Mouse (Mus musculus) cerebellum, postnatal 25 days (tissue): ENCODE data around the gene Il31.
A peak's percentile ranks its signal among the peaks of the same experiment; 100 is the strongest.

Experiments
- DNase-seq, 2 experiments: peaks; one replicate each; pipeline ENCODE4 v3.0.0; 2021; ENCODE audit warnings: mixed read lengths in 2 of 2

Il31 gene

DNA sequence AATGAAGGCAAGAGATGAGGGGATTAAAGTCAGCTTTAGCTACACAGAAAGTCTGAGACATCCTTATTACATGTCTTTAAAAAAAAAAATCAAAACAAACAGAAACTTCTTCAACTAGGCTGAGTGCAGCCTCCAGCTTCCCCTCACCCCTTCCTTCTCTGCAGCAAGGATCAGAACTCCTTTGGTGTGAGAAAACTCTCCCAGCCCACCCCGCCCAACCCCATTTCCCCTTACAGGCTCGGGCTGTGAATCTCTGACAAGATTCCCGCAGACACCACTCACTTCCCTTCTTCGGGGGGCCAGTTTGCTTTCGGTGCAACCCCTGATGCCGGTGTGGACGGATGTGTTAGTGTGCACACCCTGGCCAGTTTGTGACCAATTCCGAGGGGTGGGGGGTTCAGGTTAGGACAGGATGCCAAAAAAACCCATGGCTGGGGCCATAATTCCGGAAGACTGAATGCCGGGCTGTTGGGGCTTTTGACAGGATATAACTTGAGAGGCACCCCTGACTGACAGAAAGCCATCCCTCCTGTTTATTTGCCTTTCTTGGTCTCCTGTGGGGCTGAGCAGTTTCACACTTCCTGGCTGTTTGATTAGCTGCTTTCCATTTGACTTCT is 18.4 kb downstream of the Il31 start:
- DNase-seq = no peak

DNA sequence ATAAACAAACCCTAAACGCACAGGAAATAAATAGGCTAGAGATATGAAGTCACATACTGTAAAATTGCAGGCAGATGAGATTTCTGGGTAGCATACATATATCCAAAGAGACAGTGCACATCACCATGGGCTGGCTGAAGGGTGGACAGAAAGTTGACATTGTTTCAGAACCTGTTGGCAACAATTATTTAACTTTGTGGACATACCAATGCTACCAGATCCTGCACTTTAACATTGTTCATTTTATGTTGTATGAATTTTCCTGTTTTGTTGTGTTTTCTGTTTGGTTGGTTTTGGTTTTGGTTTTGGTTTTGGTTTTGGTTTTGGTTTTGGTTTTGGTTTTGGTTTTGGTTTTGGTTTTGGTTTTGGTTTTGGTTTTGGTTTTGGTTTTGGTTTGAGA is 24.7 kb downstream of the Il31 start:
- no peak for DNase-seq

DNA sequence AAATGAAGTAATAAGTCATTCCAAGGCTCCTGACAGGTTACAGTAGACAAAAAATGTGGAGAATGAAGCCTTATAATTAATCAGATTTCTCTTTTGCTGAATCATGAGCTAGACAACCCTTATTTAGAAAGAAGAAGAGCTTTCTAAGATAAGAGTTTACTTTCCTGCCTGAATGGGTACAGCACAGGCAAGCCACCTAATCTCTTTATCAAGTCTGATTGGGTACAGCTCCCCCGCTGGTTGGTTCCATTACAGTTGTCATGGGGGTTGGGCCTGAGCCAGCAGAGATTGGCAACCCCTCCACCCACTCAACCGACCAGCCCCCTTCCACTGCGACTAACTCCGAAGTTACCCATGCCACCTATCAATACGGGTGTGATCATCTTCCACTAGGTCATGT is 27.9 kb downstream of the Il31 start:
- no peak for DNase-seq

DNA sequence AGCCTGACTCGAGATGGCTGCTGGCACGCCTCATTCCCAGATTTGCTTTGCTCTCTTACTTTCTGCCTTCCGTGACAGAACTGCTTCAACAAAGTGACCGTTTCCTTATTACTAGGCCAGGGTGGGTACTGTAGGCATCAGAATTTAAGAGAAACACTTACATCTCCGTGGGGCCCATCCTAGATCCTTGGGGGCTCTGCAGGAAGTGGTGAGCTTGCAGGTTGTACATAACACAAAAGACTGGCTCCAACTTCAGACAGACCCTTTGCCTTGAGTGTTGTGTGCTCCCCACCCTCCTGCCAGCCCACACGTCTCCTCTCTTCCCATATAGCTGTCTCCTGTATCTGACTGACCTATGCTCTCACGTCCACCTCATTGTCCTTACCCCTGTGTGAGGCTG is 37.4 kb downstream of the Il31 start:
- DNase-seq = no peak

DNA sequence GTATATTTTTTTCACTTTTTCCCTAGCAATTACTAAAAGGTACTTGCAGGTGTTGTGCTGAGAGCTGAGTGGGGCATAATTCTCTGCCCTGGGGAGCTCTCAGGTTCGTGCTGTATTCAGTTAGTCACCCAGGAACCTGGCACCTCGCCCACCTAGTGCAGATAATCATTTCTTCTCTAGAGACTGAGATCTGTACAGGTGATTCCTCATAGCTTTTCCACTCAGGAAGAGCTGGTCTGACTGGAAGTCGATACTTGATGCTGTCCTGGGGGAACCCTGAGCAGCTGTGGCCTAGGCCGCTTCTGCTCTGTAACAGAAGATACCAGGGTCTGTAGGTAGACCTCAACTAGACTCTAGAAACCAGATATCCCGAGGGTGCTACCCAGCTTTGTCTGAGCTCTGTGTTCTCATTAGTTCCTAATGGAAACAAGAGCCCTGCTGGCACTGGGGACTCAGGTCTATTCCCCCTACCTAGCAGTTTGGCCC is 44.4 kb downstream of the Il31 start:
- DNase-seq = peak in 1 of 2 experiments; percentile 47

DNA sequence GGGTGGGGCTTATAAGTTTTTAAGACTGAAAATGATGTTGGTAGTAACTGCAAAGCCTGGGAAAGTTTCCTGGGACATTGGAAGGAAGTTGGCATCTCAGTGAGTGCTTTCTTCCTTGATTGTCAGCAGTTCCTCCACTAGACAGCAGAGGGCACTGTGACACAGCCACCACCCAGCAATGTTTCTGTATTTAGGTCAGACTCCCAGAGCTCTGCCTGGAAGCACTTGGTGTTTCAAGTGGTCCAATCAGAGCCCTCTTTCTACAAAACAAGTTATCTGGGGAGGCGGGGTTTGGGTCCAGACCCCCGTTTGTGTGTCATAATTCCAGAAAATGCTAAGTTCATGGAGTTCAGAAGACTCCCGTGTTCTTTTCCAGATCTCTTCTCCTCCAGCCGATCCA is 45.2 kb downstream of the Il31 start:
- peak; percentile 79 to 83 for DNase-seq

DNA sequence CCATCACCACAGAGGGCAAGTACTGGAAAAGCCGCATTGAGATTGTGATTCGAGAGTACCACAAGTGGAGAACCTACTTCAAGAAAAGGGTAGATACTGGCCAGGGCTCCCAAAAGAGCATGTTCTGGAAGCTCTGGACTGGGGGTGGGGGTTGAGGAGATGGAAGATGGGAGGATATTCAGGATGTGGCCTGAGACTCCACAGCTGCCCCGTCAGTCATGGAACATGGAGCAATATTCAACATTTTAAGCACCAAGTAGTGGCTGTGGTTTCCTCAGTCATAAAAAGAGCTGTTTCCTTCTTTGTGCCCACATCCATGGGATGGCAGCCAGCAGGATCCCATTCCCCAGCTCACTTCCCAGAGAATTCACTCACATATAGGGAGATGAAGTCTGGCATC is 47.0 kb downstream of the Il31 start:
- DNase-seq = no peak

DNA sequence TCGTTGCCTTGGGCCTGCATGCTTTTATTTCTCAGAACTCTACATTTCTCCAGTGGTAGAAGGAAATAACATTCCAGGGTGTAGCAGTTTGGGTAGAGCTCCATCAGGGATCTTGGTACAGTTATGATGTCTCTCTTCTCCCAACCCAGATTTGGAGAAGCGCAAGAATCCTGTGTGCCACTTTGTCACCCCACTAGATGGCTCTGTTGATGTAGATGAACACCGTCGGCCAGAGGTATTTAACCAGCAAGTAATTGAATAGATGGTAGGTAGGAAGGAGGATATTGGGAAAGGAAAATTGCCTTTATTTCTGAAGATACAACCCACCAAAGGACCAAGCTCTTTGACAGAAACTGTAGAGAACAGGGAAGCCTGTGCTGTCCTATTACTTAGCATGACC is 48.6 kb downstream of the Il31 start:
- DNase-seq = peak in 1 of 2 experiments; percentile 45

DNA sequence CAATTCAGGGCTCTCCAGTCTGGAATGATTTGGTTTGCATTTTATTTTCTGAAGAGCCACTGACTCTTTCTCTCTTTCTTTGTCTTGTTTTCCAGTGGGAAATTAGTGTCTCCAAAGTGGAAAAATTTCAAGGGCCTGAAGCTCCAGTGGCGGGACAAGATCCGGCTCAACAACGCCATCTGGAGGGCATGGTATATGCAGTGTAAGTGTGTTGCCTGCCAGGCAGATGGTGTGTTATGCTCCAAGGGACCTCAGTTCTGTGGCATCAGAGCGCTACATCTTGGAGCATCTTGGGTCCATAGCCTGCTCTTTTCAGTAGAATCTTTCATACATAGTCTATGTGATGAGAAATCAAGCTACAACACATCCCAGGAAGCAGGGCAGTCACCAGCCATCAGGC is 49.3 kb downstream of the Il31 start:
- peak; percentile 47 to 68 for DNase-seq

DNA sequence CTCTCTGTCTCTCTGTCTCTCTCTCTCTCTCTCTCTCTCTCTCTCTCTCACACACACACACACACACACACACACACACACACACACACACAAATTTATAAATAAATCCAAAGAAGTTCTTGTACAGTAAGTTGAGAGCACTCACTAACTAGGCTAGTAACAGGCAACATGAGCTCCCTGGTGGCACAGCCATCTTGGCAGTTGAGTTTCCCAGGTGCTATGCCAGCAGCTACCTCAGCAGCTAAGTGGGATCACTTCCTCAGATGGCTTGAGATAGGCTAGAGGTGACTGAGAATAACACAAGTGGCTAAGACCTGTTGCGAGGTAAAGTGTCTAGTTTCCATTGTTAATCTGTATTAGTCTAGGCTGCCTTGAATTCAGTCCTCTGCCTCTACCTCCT is 50.0 kb downstream of the Il31 start:
- DNase-seq = no peak

DNA sequence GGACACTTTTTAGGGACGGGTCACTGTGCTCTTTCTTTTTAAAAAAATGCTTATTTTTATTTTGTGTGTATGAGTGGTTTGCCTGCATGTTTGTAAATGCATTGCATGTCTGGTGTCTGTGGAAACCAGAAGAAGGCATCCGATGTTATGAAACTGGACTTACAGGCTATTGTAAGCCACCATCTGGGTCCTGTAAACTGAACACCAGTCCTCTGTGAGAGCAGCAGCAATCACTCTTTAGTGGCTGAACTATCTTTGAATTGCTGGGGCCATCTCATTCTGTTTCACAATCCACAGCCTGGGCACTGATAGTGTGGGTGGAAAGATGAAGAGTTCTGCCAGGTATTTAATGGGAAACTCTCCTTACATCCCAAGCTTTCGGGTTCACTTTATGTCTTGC is 50.9 kb downstream of the Il31 start:
- DNase-seq = no peak

DNA sequence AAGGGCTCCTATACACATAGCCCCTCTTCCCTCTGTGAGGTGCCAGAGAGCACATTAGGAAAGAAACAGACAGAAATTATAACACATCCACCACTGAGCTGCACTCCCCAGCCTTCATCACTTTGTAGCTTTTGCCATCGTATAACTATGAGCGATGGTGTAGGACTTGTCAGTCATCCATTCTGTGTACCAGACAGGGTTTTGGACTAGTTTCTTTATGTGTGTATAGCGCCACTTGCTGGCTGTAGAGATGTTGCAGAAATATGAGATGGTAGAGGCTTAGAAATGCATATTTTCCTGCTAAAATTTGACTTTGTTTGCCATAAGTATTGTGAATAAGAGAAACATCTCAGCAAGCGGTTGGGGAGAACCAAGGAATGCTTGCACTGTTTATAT is 52.5 kb downstream of the Il31 start:
- peak; percentile 60 to 75 for DNase-seq

DNA sequence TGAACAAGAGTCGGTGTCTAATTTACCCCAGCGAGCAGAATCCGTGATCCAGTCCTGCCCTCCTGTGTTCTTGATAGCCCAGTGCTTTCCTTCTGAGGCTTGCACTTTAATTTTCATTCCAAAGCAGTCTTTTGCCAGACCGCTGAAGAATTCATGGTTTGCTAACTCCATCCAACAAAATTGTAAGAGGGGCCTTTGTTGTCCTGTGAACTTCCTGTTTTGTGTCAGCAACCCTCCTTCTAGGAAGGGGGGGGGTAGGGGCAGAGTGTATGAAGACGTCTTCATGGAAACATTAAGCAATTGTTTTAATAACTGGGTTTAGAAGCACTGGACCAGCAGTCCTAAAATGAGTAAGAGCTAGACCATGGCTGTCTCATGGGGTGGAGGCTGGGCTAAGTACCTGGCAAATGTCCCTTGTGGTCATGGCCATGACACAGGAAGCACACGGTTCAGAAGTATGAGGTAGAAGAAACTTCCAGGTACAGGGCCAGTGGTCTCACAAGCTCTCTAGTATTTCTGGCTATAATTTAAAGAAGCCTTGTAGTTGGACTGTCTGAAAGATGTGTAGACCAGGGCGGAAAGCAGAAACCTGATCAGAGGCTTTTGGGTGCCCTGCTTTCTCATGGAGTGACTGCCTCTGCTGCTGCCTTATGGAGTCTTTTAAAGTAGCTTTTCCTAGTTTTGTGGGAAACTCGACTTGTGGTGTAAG is 53.1 kb downstream of the Il31 start:
- DNase-seq = no peak

DNA sequence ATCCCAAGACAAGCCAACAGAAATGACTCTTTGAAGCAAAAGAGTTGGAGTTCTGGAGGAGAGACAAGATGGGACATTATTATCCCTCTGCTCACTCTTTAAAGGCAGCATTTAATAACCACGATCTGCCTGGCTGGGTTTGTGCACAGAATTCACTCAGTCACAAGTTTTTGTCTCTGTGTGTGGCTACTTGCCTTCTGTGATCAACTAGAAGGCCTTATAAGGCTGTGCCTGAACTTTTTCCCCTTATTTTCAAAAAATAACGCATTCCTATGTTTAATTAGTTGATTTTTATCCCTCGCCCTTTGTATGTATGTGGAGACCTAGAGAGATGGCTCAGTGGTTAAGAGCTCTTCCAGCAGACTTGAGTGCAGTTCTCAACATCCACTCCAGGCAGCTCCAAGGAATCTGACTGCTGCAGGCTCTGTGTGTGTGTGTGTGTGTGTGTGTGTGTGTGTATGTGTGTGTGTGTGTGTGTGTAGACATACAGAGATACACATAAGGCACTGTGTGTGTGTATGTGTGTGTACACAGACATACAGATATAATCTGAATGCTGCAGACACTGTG is 56.9 kb downstream of the Il31 start:
- no peak for DNase-seq

DNA sequence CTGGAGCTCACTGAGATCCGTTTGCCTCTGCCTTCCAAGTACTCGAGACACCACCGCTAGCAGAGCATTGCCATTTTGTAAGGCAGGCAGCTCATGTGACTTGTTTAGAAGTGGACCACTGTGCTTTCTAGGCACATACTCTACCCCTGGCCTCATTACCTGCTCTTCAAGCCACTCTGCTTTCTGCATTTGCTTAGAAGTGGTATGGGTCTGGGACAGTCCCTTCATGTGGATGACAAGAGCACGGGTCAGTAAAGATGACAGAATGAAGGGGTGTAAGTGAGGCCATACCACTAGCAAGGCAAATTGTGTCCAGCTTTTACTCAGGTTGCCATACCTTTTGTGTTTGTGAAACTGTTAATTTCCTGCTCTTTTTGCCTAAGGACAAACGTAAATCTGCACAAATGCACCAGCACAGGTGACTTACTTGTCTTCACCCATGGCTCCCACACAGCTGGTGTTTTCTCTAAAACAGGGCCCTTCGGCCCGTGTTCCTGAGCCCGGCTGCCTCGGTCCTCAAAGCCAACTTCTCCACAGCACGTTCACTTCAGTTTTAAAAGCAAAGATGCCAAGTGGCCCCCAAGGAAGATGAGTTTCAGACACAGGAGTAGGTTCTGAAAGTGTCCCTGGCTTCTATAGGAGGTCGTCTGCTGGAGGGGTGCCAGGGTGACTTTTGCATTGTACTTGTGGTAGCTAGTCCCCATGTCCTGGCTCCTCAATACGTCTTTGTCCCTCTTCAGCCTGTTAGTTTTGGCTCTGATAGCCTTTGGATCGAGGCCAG is 57.6 kb downstream of the Il31 start:
- peak; percentile 67 to 78 for DNase-seq
